Mouse (Mus musculus) left cerebral cortex, adult 11 months (tissue): ENCODE data around the gene Cep112.

Source experiments
- DNase-seq: peaks from one replicate; pipeline ENCODE4 v3.0.0; 2022; ENCODE audit warnings: low spot score

Gene Cep112

DNA sequence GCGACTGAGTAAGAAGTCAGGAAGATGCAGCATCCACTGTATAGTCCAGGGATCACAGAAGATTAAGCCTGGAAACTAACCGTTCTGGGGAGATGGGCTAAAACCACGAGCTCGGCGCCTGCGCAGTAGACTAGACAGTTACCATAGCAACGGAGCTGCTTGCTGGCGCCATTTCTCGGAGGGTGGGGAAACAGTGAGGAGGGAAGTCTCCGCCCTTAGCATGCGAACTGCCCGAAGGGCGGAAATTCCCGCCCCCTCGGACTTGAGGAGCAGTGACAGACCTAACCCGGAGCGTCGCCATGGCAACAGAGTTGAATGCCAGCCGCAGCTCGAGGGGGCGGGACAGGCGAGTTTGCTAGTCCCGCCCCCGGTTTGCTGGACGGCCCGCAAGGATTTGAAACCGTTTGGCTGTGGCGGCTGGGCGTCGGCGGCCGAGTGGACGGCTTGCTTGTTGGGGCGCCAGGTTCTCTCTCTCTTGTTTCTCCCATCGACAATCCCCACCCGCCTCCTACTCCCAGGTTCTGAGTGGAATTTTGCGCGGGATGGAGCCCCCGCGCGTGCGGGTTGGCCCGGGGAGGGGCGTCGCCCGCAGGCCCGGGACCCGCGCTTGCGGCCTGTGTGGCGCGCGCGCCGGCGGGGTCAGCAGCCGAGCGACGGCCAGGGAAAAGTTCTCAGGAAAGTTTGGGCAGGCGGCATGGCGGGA, at the start of gene Cep112:
Cep112 (plus strand) TSS at position 304 of the 703 bp plus-strand sequence.
- DNase-seq, result peak; percentile 97

GRCm38 (mm10) chr11:108376815-108377214, 48.2 kb upstream of the Cep112 start:
- DNase-seq, result no peak

- DNase-seq, result peak; percentile 74
These were observed 47.2 kb upstream of the Cep112 start for GRCm38 (mm10) chr11:108377680-108378362.

DNA sequence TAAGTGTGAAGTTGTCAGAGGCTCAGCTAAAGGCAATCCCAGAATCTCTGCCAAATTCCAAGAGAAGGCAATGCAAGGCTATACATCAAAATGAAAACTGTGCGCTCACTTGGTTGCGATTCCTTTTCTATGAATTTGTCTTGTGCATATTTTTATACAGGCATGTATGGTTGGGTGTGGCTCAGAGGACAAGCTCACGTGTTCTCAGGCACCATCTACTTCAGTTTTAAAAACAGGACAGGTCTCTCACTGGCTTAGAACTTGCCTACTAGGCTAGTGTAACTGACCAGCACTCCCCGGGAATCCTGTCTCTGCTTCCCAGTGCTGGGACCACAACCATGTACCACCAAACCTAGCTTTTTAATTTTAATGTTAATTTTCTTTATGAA, 46.6 kb upstream of the Cep112 start:
- DNase-seq, result no peak

DNA sequence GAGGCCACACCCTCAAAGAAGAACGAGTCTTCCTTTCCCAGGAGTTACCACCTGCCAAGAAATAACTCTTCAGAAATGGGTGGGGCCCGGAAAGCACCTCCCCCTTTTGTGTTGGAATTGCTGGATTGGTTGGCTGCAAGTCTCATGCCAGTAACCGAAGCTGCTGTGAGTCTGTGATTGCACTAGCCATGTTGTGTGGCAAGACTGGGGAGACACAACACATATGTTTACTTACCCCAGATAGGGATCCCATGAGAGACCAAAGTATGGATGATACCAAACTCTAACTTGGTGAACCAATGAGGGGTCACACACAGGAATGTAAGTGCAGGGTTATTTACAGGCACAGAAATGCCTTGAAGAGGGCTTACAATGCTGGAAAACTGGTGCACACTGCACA, 42.3 kb upstream of the Cep112 start:
- no peak for DNase-seq

DNA sequence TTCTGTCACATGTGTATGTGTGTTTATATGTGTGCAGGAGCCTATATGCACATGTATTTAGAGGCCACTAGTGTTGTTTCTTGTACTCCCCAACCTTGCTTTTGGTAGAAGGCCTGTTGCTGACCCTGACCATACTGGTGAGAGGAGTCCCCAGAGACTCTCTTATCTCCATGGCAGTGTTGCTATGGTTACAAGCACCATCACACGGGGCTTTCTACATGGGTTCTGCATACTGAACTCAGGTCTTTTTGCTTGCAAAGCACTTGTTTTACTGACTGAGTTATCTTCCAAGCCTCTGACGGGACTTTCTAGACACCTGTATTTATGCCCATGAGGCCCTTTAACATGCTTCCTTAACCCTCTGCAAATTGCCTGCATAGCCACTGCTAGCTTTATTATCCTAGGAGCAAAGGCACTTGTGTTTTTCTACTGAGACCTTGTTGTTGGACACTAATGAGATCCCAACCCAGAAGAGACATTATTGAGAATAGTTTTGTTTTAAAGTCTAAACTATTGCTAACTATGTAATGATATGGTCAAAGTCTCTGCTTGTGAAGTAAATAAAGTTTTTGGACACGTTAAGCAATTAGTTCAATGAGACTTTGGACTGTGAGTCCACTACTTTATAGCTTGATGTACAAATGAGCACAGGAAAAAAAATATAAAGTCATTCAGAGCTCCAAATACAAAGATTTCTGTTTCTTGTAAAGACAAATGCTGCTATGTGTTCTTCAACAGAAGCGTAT, 39.9 kb upstream of the Cep112 start:
- no peak for DNase-seq

GRCm38 (mm10) chr11:108385666-108386024, 39.3 kb upstream of the Cep112 start:
- no peak for DNase-seq

DNA sequence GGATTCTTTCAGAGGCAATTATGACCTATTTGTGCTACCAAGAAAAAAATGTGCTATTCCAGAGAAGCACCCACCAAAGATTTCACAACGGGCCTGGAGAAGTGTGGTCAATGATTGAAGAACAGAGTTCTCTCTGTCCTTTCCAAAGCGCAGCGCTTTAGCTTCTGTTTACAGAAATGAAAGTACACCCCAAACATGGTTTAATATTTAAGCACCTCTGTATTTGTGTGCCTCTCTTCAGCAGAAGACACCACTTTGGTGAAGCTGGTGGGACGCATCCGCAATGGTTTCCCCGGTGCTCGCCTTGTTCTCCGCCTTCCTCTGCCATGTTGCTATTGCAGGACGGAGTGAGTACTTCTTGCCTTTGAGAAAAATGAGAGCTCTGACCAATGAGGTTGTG, 29.9 kb upstream of the Cep112 start:
- DNase-seq, result no peak

GRCm38 (mm10) chr11:108396076-108396829, 28.7 kb upstream of the Cep112 start:
- DNase-seq, result no peak

GRCm38 (mm10) chr11:108409876-108410644, 14.9 kb upstream of the Cep112 start:
- DNase-seq, result no peak

GRCm38 (mm10) chr11:108416360-108416759, 8.6 kb upstream of the Cep112 start:
- no peak for DNase-seq

- no peak for DNase-seq
These were observed 6.5 kb upstream of the Cep112 start for GRCm38 (mm10) chr11:108418540-108418939.

DNA sequence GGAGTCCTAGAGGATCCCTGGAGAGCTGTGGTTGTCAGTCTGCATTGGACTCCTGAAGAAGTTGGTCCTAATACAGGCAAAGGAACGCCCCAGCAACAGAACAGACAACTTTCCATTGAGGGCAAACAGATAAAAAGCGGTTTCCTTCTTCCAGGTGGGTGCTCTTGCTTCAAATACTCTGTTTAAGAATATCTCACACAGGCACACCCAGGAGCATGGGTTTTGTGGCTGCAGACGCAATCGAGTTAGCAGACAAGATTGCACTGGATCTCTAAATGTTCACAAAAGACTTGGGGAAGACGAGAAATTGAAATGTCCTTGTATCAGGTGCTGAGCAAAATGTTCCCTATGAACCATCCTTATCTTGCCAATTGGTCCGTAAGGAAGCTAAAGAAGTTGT, 5.8 kb upstream of the Cep112 start:
- DNase-seq, result no peak

DNA sequence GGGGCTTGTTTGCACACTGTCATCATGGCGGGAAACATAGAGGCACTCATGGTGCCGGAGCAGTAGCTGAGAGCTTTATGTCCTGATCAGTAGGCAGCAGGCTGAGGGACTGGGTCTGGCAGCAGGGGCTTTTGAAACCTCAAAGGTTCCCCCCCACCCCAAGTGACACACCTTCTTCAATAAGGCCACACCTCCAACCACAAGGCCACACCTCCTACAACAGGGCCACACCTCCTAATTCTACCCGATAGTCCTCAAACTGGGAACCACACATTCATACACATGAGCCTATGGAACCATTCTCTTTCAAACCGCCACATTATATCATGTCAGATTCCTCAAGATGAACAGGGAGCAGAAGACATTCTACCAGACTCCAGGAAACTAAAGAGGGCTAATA, 4.2 kb upstream of the Cep112 start:
- no peak for DNase-seq

DNA sequence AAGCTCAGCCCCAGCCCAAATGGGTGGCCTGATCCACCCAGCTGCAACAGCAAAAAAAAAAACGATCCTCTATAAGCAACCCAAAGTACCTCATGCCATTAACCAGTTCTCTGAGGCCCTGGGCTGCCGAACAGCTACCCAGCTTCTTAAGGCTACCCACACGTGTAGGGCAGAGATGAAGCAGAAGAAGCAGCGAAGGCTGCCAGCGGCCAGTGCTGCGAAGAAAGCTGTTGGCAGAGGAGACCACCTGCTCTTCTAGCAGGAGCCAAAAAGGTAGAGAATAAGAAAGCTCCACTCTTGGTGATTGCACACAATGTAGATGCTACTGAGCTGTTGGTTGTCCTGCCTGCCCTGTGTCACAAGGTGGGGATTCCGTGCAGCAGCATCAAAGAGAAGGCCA, 1.8 kb upstream of the Cep112 start:
- no peak for DNase-seq

- DNase-seq, result no peak
These were observed 881 bp upstream of the Cep112 start for GRCm38 (mm10) chr11:108424111-108424510.

DNA sequence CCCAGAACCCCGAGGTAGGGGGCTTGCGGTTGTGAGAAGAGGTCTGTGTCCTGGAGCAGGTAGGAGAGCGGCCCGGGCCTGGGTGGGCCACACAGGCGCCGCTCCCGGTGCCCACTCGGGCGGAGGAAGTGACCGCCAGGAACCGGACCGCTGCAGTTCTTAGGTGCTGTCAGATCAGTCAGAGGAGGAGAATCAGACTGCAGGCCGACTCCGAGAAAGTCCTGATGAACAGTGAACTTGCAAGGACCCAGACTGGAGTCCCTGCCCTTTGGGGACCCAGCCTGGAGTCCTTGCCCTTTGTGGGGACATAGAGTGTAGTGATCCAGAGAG, 565 bp downstream of the Cep112 start:
- no peak for DNase-seq

DNA sequence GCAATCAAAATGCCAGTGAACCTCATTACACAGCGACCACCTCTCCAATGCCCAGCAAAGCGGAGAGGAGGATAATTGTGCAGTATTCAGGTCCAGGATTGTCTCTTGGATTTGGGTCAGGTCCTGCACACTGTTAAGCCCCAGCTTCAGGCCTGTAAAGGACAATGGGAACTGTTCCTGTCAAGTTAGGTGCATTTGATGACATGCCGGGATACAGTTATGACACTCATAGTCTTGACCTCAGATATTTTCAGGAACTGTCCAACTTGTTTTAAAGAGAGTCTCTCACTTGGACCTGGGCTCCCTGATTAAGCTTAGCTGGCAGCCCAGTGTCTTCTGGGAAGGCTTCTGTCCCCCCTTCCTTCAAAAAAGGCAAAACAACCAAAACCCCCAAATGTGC, 1.1 kb downstream of the Cep112 start:
- DNase-seq, result no peak

DNA sequence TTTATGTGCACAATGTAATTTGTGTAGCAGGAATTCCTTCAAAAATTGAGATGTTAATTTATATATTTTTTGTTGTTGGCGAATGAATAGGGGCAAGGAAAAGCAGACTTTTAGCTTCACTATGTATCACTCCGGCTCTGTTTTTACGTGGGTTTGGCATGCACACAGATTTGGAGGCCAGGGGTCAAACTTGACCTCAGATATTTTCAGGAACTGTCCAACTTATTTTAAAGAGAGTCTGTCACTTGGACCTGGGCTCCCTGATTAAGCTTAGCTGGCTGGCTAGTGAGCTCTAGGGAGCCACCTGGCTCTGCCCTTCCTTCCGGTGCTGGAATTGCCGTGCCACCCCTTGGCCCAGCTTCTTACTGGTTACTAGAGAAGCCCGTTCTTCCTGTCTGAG, 2.2 kb downstream of the Cep112 start:
- DNase-seq, result no peak

GRCm38 (mm10) chr11:108429076-108429475, 4.1 kb downstream of the Cep112 start:
- DNase-seq, result no peak

- DNase-seq, result no peak
These were observed 19.0 kb downstream of the Cep112 start for GRCm38 (mm10) chr11:108443893-108444563.
